Mouse (Mus musculus) c-Kit-positive CD71-positive TER-119-positive erythroid progenitor cells, embryonic 14.5 days (primary cell): ENCODE measurements around the gene Pdss1.

Experiments
- DNase-seq: peaks from one replicate; pipeline ENCODE4 v3.0.0-alpha.2; 2013; ENCODE audit warnings: low spot score

Pdss1 gene

DNA sequence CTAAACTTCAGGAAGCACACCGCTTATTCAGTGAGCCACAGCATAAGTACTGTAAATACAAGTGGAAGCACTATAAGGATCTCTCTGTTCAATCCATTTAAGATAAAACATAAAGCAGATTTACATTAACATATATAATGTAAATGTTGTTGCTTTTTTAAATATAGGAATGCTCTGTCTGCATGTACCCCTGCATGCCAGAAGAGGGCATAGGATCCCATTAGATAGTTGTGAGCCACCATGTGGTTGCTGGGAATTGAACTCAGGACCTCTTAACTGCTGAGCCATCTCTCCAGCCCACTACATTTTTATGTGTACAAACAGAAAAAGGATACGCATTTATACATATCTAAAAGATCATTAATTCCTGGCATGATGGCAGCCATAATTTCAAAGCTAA, 66.4 kb downstream of the Pdss1 start:
- DNase-seq: no peak

DNA sequence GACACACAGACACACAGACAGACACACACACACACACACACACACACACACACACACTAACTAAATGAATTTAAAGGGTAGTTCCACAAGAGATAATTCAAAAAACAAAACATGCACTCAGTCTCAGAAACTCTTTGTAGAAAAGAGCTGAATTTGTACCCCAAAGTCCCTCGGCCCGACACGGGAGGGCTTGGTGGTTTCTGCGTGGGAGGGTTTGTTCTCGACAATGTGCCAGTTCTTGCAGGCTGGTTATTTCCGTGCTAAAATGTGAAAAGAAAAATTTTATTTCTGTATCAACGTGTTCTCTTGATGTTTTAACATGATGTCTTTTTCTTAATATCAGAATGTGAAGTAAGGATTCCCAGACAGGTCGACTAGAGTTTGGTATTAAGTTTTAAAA, 66.9 kb downstream of the Pdss1 start:
- no peak for DNase-seq

DNA sequence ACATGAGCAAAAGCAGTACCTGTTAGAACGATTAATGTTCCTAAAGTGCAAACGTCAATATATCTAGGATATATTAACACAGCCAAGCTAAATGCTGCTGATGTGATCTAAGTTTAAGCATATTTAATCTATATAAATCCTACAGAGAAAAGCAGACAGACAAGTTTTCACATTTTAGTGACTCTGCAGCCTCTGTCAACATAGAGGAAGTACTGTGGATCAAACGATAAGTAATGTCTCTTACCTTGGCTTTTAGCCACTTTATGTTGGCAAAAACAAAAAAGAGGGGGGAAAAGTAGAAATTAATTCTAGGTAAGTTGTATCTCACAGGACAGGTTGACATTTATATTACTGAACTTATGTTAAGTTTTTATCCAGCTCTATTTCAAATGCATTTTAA, 67.6 kb downstream of the Pdss1 start:
- DNase-seq: no peak

DNA sequence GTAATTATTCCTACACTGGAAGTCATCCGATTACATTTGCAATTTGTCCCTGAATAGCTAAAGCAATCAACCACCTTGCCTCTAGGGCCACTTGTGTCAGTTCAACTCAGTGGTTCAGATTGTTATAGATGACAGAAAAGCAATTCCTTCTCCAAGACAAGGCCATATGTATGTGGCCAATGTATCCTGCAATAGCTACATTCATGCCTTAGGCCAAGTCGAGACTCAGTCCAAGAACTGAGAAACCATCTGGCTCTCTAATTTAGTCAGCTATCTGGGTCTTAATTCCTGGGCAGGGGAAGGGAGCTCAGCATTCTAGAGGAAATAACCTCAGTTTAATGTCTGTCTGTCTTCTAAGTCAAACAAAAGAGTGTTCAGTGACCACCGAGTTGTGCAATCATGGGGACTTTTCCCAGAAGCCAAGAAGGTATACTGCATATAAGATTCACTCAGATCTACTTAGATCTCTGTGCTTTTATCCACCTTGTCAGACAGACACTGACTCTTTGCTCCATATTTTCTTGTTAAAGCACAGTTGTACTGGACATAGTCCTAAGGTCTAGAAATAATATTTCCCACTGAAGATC, 82.2 kb downstream of the Pdss1 start:
- DNase-seq: no peak

DNA sequence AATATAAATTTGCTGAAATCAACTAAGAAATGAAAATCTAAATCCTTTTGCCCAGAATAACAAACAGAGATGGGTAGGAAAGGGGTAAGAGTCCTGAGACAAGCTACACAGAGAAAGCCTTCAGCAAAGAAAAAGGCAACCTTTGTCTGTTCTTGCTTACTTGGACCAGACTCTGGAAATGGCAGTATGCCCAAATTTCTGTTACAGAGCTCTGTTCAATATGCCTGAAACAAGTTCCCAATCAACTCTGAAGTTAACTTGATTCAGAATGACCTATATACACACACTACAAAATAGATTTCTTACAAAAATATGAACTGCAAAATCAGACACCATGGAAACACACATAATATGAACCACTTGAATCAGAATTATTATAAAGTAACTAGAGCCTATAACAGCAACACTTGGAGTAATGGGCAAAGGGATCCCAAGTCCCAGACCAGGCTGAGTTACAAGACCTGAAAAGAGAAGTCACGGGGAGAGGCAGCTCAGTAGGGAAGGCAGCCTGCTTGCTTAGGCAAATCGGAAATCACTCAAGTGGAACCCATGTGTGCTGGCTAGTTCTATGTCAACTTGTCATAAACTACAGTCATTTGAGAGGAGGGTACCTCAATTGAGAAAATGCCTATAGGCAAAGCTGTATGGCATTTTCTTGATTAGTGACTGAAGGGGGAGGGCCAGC, 90.8 kb downstream of the Pdss1 start:
- no peak for DNase-seq
